Mouse (Mus musculus): Measurements from ENCODE around the gene Camk2b. TPM values are rescaled to one million over a fixed set of nuclear protein-coding genes. Genes with fewer than 3 reads are reported as not detected.

Gene Camk2b
- polyA plus RNA-seq, 1 experiment from 2014 or later: 0.43 TPM

DNA sequence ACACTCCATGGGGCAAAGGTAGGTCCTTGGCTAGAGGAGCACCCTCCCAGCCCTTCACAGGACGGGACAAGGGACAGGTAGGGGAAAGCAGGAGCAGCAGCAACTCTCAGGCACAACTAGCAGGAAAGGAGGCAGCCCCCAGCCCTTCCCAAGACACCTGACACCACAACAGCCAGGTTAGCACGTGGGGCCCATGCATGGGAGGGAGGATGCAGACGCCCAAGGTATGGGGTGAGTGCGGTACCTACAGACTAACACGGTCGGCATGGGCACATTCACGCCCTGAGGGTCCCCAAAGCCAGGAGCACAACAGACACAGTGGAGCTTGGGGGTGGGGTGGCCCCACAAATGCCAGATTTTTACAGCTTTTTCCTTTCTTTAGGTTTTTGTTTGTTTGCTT is 95.0 kb downstream of the Camk2b start:
- Histone ChIP-seq H3K9ac (no peak overlapping the region), H3K4me3 (no peak overlapping the region), H3K27ac (no peak overlapping the region), H3K4me2 (no peak overlapping the region), H3K4me1 (peaks cover 9% of the 10 kb centered on the region), H3K9me3 (replicated peaks) (no peaks in the 10 kb centered on the region), H3K36me3 (peaks cover 45% of the 10 kb centered on the region), H3K27me3 (replicated peaks) (peaks cover 15% of the 10 kb centered on the region)
- 39% methylated on average over 7 of the region's 7 CpGs for WGBS (ENCODE audit: insufficient replicate concordance)
- no peak for ATAC-seq

DNA sequence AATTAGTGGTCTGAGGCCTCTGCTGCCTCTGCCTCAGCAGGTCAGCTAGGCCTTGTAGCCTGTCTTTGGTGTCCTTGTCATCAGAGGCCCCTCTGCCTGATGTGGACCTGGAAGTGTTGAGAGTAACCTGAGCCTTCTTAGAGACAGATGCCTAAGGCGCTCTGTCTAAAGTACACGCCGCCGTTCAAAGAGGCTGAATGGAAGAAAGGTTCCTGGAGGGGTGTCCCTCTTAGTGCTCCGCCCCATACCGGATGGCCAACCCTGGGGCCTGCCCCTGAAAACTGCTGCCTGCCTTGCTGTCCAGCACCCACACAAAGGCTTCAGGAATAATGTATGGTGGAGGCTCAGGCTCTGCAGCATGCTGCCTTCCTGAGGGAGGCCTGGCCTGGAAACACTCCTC is 97.9 kb downstream of the Camk2b start:
- Histone ChIP-seq H3K27me3 (replicated peaks) (peaks cover 15% of the 10 kb centered on the region), H3K36me3 (peaks cover 74% of the 10 kb centered on the region), H3K27ac (no peak overlapping the region), H3K4me1 (peaks cover 8% of the 10 kb centered on the region), H3K9me3 (replicated peaks) (no peaks in the 10 kb centered on the region), H3K4me3 (no peak overlapping the region), H3K4me2 (no peak overlapping the region), H3K9ac (no peak overlapping the region)
- no peak for ATAC-seq
- WGBS (ENCODE audit: insufficient replicate concordance): 91% methylated on average over 6 of the region's 6 CpGs

DNA sequence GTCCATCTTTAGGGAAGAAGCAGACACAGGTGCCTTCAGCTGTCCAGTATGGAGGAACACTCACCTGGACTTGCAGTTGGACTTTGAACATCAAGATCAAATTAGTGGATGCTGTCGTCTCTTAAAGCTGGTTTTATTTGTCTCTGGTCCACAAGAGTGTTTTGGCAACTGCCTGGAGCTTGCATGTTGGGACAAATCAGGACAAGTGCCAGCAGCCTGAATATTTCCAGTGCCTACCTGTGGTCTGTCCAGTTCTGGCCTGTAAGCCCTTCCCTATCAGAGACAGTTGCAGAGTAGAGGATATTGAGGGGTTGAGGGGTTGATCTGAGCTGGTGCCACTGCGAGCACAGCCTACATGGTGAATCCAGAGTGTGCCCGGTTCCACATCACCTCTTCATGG is 99.4 kb downstream of the Camk2b start:
- Histone ChIP-seq H3K9me3 (replicated peaks) (no peaks in the 10 kb centered on the region), H3K27ac (no peak overlapping the region), H3K4me3 (no peak overlapping the region), H3K27me3 (replicated peaks) (peaks cover 4% of the 10 kb centered on the region; the same call in 1 of the 2 replicates), H3K9ac (no peak overlapping the region), H3K4me2 (no peak overlapping the region), H3K36me3 (peaks cover 86% of the 10 kb centered on the region), H3K4me1 (no peaks in the 10 kb centered on the region)
- 70% methylated on average over 3 of the region's 3 CpGs for WGBS (ENCODE audit: insufficient replicate concordance)
- ATAC-seq: no peak; the same call in 1 of the 2 replicates

DNA sequence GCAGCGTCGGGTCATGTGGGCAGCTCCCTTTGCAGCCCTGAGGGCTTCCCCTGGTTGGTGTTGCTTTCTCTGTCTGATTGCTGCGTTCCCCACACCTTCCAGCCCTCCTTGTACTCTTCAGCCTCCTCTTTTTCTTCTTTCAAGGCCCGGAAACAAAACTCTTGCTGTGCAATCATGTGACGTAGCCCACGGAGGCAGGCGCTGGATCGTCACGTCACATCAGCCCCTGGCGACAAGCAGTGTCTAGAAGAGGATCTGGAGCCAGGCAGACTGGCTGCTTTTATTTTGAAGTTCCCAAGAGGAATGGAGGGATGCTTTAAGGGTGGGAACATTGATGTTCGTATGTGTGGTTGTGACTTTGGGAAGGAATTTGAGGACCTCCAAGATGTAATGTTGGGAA is 100.3 kb downstream of the Camk2b start:
- Histone ChIP-seq H3K9ac (no peak overlapping the region), H3K27me3 (replicated peaks) (no peaks in the 10 kb centered on the region), H3K27ac (no peak overlapping the region), H3K4me1 (no peaks in the 10 kb centered on the region), H3K36me3 (peaks cover 94% of the 10 kb centered on the region), H3K4me2 (no peak overlapping the region), H3K9me3 (replicated peaks) (no peaks in the 10 kb centered on the region), H3K4me3 (no peak overlapping the region)
- 89% methylated on average over 11 of the region's 11 CpGs for WGBS (ENCODE audit: insufficient replicate concordance)
- ATAC-seq: no peak

DNA sequence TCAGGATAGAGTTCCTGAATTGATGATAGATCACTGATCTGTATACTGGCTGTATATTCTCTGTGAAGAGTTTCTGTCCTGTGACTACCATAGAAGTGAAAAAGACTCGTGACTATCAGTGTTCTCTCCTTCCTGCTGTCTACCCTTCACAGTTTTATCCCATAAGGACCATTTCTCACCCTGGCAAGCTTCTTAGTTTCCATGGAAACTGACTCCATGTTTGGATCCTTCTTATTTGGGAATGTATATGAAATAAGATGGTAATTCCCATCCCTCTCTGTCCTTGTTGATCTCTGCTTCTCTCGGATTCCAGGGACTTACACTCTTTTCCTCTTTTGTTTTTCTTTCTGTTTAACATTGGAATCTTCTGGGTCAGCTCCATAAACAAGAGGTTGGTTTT is 106.1 kb downstream of the Camk2b start:
- Histone ChIP-seq H3K4me2 (no peak overlapping the region), H3K27ac (no peak overlapping the region), H3K9ac (no peak overlapping the region), H3K4me1 (peaks cover 19% of the 10 kb centered on the region), H3K4me3 (no peak overlapping the region), H3K36me3 (peaks cover 63% of the 10 kb centered on the region), H3K9me3 (replicated peaks) (no peaks in the 10 kb centered on the region), H3K27me3 (replicated peaks) (no peaks in the 10 kb centered on the region)
- no peak for ATAC-seq
- 54% methylated on average over 2 of the region's 2 CpGs for WGBS (ENCODE audit: insufficient replicate concordance)

DNA sequence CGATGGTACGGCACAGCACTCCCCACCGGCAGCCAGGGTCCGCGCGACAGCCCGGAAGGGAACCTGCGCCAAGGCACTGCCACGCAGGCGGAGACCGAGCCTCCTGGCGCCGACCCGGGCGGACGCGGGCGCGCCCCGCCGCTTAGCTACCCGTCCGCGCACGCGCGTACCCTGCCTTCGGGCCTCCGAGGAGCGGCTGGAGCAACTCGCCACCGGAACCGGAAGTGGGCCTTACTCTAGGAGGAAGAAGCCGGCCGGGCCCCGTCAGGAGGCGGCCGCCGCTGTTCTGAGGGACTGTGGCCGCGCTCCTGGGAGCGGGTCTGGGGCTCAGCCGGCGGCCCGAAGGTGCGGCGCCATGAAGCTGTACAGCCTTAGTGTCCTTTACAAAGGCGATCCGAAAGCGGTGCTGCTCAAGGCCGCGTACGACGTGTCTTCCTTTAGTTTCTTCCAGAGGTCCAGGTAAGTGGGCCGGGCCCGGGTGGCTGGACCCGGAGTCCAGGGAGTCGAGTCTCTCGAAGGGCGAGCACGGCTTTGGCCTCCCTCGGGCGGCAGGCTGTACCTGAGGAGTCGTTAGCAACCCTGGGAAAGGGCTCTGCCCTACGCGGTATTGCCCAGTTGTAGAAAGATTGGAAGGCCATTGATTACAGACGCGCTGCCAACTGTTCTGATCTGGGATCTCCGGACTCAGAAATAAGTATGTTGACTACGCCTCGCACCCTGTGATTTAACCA is 110.5 kb downstream of the Camk2b start, which contains the start of gene Ykt6:
Gene Ykt6, plus strand, starts transcription at position 148 of the 731 bp plus-strand sequence.
- peak; percentile 96 for ATAC-seq
- H3K36me3 ChIP-seq: peaks cover 20% of the 10 kb centered on the region
- H3K9ac ChIP-seq: peak within 1 kb of the TSS; percentile 90
- H3K4me2 ChIP-seq: peak within 1 kb of the TSS; percentile 91
- peak within 1 kb of the TSS; percentile 88 for H3K27ac ChIP-seq
- H3K27me3 ChIP-seq (replicated peaks): no peaks in the 10 kb centered on the region
- peak within 1 kb of the TSS; percentile 90 for H3K4me3 ChIP-seq
- H3K4me1 ChIP-seq: peaks cover 27% of the 10 kb centered on the region
- no peaks in the 10 kb centered on the region for H3K9me3 ChIP-seq (replicated peaks)
- WGBS (ENCODE audit: insufficient replicate concordance): under 1% methylated on average over 69 of the region's 71 CpGs

DNA sequence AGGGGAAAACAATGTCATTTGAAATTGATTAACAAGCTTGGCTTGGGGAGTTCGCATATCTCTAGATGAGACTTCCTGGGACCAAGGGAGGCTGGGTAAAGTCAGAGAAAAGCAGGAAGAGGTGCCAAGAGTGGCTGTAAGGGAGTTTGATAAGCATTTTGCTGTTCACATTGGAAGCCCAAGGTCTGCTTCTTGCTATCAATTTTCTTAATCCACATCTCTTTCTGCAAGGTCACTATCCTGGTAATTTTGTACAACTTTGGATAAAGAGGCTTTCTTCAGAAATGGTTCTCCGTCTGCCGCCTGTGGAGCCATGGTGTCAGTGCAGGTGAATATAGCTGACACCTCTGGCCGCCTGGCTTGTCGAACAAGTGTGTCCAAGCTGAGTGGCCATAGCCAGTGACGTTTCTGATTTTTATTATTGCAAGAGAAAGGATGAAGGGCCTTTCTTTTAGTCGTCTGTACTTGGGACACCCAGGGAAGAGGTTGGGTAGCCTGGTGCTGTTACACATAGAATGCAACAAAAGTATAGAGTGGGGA is 111.1 kb downstream of the Camk2b start:
- no peaks in the 10 kb centered on the region for H3K9me3 ChIP-seq (replicated peaks)
- WGBS (ENCODE audit: insufficient replicate concordance): 4% methylated on average over 7 of the region's 7 CpGs
- peak overlapping the region; percentile 91 for H3K4me2 ChIP-seq
- H3K4me3 ChIP-seq: peak overlapping the region; percentile 90
- peak; percentile 54 for ATAC-seq
- H3K4me1 ChIP-seq: peaks cover 27% of the 10 kb centered on the region
- H3K27ac ChIP-seq: peak overlapping the region; percentile 88
- H3K36me3 ChIP-seq: peaks cover 13% of the 10 kb centered on the region
- peaks cover 1% of the 10 kb centered on the region; the same call in 1 of the 2 replicates for H3K27me3 ChIP-seq (replicated peaks)
- peak overlapping the region; percentile 90 for H3K9ac ChIP-seq

DNA sequence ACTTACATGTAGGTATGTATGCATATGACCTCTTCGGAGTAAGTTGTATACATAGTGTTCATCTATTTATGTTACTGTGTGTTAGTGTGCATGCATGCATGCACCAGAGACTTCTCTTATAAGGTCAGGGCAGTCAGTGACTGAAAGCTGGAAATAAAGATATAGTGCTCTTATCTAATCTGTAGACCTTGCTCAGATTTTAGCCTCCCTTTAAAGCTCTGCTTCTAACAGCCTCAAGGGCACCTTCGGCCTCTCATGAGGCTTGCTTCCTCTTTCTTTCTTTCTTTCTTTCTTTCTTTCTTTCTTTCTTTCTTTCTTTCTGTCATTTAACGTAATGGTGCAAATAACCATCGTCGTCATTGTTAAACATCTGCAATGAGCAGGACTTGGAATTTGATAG is 111.7 kb downstream of the Camk2b start:
- WGBS (ENCODE audit: insufficient replicate concordance): 58% methylated on average over 5 of the region's 5 CpGs
- peak overlapping the region; percentile 91 for H3K4me2 ChIP-seq
- ATAC-seq: no peak
- peak overlapping the region; percentile 90; the same call in 1 of the 2 replicates for H3K4me3 ChIP-seq
- peaks cover 9% of the 10 kb centered on the region for H3K36me3 ChIP-seq
- peaks cover 7% of the 10 kb centered on the region; the same call in 1 of the 2 replicates for H3K27me3 ChIP-seq (replicated peaks)
- H3K27ac ChIP-seq: 0 out of 2 replicates have a peak overlapping the region, but pooled peaks have one; percentile 88
- no peaks in the 10 kb centered on the region for H3K9me3 ChIP-seq (replicated peaks)
- H3K9ac ChIP-seq: no peak overlapping the region
- H3K4me1 ChIP-seq: peaks cover 27% of the 10 kb centered on the region

DNA sequence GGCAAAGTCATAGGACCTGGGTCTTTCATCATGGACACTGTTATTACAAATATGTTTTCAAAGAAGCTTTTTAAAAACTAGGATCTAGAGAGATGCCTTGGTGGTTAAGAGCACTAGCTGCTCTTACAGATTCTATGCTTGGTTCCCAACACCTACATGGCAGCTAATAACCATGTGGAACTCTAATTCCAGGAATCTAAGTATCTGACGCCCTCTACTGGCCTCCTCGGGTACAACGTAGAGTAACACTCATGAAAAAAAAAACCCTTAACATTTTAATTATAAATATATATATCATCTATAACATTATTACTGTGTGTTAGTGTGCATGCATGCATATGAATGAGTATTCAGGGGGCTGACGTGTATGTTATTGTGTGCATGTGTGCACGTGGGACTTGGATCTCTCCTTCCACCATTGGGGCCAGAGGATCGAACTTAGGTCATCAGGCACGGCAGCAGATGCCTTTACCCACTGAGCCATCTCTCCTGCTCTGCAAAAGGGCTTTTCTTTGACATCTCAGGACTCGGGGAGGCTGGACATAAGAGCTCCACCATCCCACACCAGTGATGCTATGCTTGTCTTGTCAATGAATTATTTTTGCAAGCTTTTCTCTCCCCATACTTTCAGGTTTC is 112.9 kb downstream of the Camk2b start:
- no peak overlapping the region for H3K27ac ChIP-seq
- WGBS (ENCODE audit: insufficient replicate concordance): 31% methylated on average over 8 of the region's 8 CpGs

DNA sequence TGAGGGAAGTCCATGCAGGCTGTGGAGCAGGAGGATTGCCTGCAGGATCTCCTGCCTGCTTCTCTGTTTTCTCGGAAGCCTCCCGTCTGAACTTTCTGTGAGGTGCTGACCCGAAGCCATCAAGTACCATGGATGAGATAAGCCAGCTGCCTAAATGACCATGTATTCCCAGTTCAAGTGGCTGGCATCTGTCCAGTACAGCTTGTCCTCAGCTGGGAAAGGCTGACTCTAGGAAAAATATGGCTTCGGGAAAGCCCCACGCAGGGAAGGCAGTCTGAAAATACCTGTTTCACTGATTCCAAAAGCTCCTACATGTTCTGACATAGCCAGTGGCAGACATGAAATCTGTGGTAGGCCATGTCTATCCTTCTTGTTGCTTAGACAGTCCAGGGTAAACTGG is 113.7 kb downstream of the Camk2b start:
- Histone ChIP-seq H3K4me1 (peaks cover 24% of the 10 kb centered on the region), H3K27ac (no peak overlapping the region), H3K27me3 (replicated peaks) (peaks cover 9% of the 10 kb centered on the region; the same call in 1 of the 2 replicates), H3K4me2 (no peak overlapping the region), H3K9me3 (replicated peaks) (no peaks in the 10 kb centered on the region), H3K9ac (no peak overlapping the region), H3K36me3 (peaks cover 4% of the 10 kb centered on the region), H3K4me3 (no peak overlapping the region)
- ATAC-seq: no peak
- 84% methylated on average over 5 of the region's 5 CpGs for WGBS (ENCODE audit: insufficient replicate concordance)

More for the DNA sequence above, 112.9 kb downstream of the Camk2b start:
- no peak overlapping the region for H3K9ac ChIP-seq
- H3K4me3 ChIP-seq: no peak overlapping the region
- no peak overlapping the region for H3K4me2 ChIP-seq
- ATAC-seq: no peak
- H3K36me3 ChIP-seq: peaks cover 5% of the 10 kb centered on the region
- no peaks in the 10 kb centered on the region for H3K9me3 ChIP-seq (replicated peaks)
- H3K27me3 ChIP-seq (replicated peaks): peaks cover 9% of the 10 kb centered on the region; the same call in 1 of the 2 replicates
- peaks cover 27% of the 10 kb centered on the region for H3K4me1 ChIP-seq

DNA sequence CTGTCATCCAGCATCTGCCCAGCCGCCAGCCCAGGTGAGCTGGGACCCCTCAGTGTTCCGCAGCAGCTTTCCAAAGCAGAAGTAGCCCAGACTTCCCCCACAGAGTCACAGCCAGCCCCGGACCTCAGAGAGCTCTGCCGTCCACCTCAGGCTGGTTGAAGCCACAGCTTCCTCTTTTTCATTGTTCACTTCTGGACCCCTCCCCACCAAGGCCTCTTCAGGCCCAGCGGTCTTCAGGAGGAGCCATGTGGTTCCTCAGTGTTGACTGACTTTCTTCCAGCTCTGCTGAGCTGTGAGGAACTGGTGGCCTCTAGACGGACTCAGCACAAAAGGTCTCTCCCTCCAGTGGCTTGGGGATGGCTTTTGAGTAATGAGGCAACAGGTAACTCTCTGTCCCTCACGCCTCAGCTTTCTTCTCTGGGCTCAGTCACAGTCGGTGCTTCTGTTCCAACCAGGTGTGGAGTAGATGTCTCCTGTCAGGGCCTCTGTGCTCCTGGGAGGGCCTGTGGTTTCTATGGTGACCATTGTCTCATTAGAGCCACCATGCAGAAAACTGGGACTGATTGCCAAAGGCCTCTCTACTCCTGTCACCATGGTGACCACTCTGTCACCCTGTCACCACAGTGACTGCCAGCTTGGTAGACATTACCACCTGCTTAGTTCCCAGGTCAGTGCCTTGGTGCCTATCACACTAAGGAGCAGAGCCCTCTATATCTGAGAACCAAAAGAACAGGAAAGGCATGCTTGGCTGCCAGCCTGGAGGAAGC is 116.4 kb downstream of the Camk2b start, which contains the start of gene Gck:
Gene Gck, minus strand, starts transcription at position 496 of the 767 bp plus-strand sequence.
- Histone ChIP-seq H3K36me3 (no peaks in the 10 kb centered on the region), H3K9me3 (replicated peaks) (no peaks in the 10 kb centered on the region), H3K4me2 (no peak within 1 kb of the TSS), H3K9ac (no peak within 1 kb of the TSS), H3K27ac (no peak within 1 kb of the TSS), H3K4me1 (peaks cover 5% of the 10 kb centered on the region), H3K27me3 (replicated peaks) (peaks cover 12% of the 10 kb centered on the region; the same call in 1 of the 2 replicates), H3K4me3 (no peak within 1 kb of the TSS)
- peak; percentile 49; the same call in 1 of the 2 replicates for ATAC-seq
- WGBS (ENCODE audit: insufficient replicate concordance): 18% methylated on average over 8 of the region's 8 CpGs

All from liver, embryonic 12.5 days (tissue).